Mouse (Mus musculus) heart, embryonic 15.5 days (tissue): Measurements from ENCODE around the gene Bves. TPM values are rescaled to one million over a fixed set of nuclear protein-coding genes. Genes with fewer than 3 reads are reported as not detected.

Source experiments
- ATAC-seq: fragments of 200-750 bp; cut with Nextera tagmentation; replicated peaks from 2 replicates; pipeline ENCODE4 v1.8.0; 2017; ENCODE audit warnings: low read depth, moderate TSS enrichment; ENCODE audit not compliant: insufficient number of reproducible peaks, insufficient read depth, low FRiP score
- H3K27ac ChIP-seq: fragments of 300-500 bp; sonication (generic); 2 replicates; pipeline ENCODE4 v1.5.1; 2015; ENCODE audit warnings: mild to moderate bottlenecking, inconsistent platforms
- H3K27me3 ChIP-seq: fragments of 300-500 bp; sonication (generic); 2 replicates; pipeline ENCODE4 v1.6.1; 2015; ENCODE audit warnings: inconsistent platforms
- H3K36me3 ChIP-seq: fragments of 300-500 bp; sonication (generic); 2 replicates; pipeline ENCODE4 v1.6.1; 2015; ENCODE audit warnings: mild to moderate bottlenecking, inconsistent platforms
- H3K4me1 ChIP-seq: fragments of 300-500 bp; sonication (generic); replicated peaks from 2 replicates; pipeline ENCODE4 v1.6.1; 2015; ENCODE audit warnings: inconsistent platforms
- H3K4me2 ChIP-seq: fragments of 300-500 bp; sonication (generic); 2 replicates; pipeline ENCODE4 v1.6.1; 2015; ENCODE audit warnings: inconsistent platforms, mild to moderate bottlenecking, moderate library complexity
- H3K4me3 ChIP-seq: fragments of 300-500 bp; sonication (generic); 2 replicates; pipeline ENCODE4 v1.5.1; 2015; ENCODE audit warnings: mild to moderate bottlenecking, inconsistent platforms
- H3K9ac ChIP-seq: fragments of 300-500 bp; sonication (generic); 2 replicates; pipeline ENCODE4 v1.6.1; 2015; ENCODE audit warnings: mild to moderate bottlenecking, inconsistent platforms
- H3K9me3 ChIP-seq: fragments of 300-500 bp; sonication (generic); replicated peaks from 2 replicates; pipeline ENCODE4 v1.6.1; 2016; ENCODE audit warnings: inconsistent platforms
- WGBS: fragments of 180-500 bp; shearing (Covaris S2); methylation state at CpG from one replicate; pipeline ENCODE4 v1.1.7; 2015; ENCODE audit warnings: mixed read lengths; 5-methylcytosine and 5-hydroxymethylcytosine counted together
- polyA plus RNA-seq: library from polyadenylated mRNA; unstranded; fragments of >200 nt; fragmentation: Nextera tagmentation; extraction: Ambion mirVana; gene quantifications from 2 replicates; pipeline ENCODE4 v1.2.1, GENCODE M21; 2015

The Bves gene
- polyA plus RNA-seq, 1 experiment from 2014 or later: 117 TPM

DNA sequence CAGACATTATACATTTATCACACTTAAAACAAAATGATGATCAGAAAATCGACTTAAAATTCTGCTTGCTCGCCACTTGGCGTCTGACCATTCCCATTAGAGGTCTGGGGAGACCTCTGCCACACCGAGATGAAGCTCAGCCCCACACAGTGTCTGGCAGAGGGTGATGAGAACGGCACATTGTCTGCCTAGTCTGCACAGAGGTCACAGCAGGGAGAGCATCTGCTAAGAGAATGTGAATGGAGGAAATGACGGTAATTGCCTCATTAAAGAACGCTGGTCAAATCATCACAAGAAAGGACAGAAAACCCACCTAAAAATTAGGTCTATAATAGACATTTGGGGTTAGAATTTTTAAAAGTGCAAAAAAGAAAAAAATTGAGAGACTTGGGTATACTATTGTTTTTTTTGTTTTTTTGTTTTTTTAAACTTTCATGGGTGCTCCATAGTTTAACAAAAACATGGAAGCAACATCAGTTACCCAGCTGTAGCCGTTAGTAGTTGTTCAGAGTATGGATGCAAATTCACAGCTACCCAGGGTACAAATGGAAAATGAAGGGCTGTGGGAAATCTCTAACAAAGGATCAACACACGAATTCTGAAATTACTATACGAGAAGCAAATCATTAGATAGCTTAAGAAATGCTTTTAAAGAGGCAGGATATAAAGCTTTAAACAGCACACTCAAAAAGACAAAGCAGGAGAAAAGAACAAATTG, 75.2 kb downstream of the Bves start:
- Histone ChIP-seq H3K27me3 (no peaks in the 10 kb centered on the region), H3K4me1 (no peaks in the 10 kb centered on the region), H3K4me2 (no peak overlapping the region), H3K27ac (no peak overlapping the region), H3K36me3 (no peaks in the 10 kb centered on the region), H3K9me3 (no peaks in the 10 kb centered on the region), H3K4me3 (no peak overlapping the region), H3K9ac (no peak overlapping the region)
- ATAC-seq: no peak
- WGBS: 61% methylated on average over 10 of the region's 10 CpGs

DNA sequence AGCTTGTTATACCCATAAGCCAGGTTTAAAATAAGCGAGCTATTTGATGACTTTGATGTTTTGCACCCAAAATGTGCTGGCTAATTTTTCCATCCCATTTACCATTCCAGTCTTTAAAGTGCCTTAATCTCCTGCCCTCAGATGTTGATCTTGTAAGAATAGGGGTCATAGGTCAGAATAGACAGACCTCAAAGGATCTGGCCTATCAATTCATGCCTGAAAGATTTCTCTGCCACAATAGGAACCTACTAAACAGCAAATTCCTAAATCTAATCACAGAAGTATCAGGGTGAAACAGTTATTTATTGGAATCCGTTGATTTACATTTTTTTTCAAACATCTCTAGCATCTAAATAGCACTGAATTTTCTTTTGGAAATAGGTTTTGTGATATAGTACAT, 76.2 kb downstream of the Bves start:
- no peak overlapping the region for H3K4me2 ChIP-seq
- ATAC-seq: no peak
- no peak overlapping the region for H3K9ac ChIP-seq
- 71% methylated on average over 2 of the region's 2 CpGs for WGBS
- H3K27me3 ChIP-seq: no peaks in the 10 kb centered on the region
- no peaks in the 10 kb centered on the region for H3K36me3 ChIP-seq
- no peaks in the 10 kb centered on the region for H3K4me1 ChIP-seq
- no peak overlapping the region for H3K27ac ChIP-seq
- no peaks in the 10 kb centered on the region for H3K9me3 ChIP-seq
- no peak overlapping the region for H3K4me3 ChIP-seq

DNA sequence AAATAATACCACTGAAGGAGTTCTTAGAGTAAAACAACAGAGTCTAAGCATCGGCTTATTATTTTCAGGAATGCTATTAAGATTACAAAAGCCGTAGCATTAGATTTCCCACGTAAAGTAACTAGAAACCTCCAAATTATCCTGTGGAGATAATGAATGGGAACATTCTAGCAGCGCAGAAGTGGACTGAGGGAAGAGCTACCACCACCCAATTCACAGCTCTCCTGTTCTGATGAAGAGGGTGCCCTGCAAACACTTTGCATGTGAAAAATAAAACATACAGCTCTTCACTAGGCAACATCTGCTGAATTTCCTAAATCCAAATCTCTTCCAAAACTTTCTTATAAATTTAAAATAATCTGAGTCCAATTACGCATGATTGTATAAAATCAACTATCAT, 76.6 kb downstream of the Bves start:
- no peak overlapping the region for H3K27ac ChIP-seq
- H3K4me3 ChIP-seq: no peak overlapping the region
- no peaks in the 10 kb centered on the region for H3K27me3 ChIP-seq
- no peak overlapping the region for H3K4me2 ChIP-seq
- no peaks in the 10 kb centered on the region for H3K4me1 ChIP-seq
- H3K9me3 ChIP-seq: no peaks in the 10 kb centered on the region
- WGBS: 80% methylated on average over 5 of the region's 5 CpGs
- H3K36me3 ChIP-seq: no peaks in the 10 kb centered on the region
- no peak for ATAC-seq
- H3K9ac ChIP-seq: no peak overlapping the region

Other genes with a start within 250 kb of the Bves start
- gene Popdc3, start 157.7 kb upstream of the Bves start, polyA plus RNA-seq: 39.3 and 47.7 TPM in 2 replicates
- 2.2 and 3.5 TPM in 2 replicates for gene Lin28b, start 150.6 kb downstream of the Bves start, polyA plus RNA-seq
- gene Hace1, start 242.1 kb downstream of the Bves start, polyA plus RNA-seq: 12.5 and 12.9 TPM in 2 replicates